Mouse (Mus musculus): ENCODE measurements around the gene Gm5244. TPM values are rescaled to one million over a fixed set of nuclear protein-coding genes. Genes with fewer than 3 reads are reported as not detected.

Gm5244 gene
- not detected for total RNA-seq (2021)

DNA sequence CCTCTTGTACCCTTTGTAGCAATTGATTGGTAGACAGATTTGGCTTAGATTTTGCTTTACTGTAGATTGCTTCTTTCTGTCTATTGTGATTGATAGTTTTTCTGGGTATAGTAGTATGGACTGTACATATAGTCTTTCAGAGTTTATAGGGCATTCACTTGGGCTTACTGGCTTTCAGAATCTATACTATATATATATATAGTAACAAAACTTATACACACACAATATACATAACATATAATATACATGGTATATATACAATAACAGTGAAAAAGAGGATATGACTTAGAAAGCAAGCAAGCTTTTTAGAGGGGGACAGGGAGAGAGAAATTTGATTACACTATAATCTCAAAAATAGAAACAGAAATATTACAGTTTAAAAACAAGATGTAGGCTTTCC lies at the start of gene Gm5244:
Gm5244 (plus strand) TSS at position 301 of the 400 bp plus-strand sequence.
- no peak for DNase-seq
- intact Hi-C loops (cut with DNase I) = no loop called here

DNA sequence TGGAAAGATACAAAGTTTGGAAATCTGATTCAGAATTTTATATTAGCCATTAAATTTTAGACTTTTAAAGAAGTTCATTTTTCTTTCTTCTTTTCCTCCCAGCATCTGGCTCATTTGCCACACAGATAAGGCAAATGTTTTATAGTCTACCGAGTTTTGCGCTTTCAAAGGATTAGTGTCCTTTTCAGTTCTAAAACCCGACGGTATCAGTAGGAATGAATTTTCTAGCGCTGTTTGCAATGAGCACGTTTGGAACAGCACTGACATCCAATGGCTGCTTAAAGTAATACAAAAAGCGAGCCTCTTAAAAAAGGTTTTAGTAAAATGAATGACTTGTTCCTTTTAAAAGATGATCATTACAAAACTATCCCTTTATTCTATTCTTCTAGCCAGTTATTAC lies 49.4 kb upstream of the Gm5244 start:
- peak in 1 of 2 experiments; percentile 12 for DNase-seq
- intact Hi-C loops (cut with DNase I) = loop anchor here (5.0 kb wide), 4 partner anchors 35 to 790 kb away; partner anchors contain the start of gene Gm4952

DNA sequence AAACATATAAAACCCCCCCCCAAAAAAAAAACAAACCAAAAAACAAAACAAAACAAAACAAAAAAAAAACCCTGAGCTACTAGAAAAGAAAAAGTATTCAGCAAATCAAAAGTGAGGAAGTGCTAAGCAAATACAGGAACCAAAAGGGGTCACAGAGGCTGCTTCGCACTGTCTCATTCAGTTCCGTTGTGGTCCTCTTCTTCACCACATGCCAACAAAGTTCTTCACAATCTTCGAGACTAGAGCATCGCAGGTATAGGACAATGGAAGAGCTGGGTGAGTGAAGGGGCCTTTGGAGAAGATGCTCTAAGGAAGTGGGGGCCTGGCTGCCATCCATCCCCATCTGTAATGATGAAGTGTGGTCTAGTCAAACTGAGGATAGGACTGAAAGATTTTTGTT lies 48.1 kb upstream of the Gm5244 start:
- intact Hi-C loops (cut with DNase I) = loop anchor here (2.0 to 5.0 kb wide), 5 partner anchors 36 to 791 kb away; partner anchors contain the start of gene Gm4952
- peak in 1 of 2 experiments; percentile 17 for DNase-seq

- intact Hi-C loops (cut with DNase I) = loop anchor here (2.0 to 5.0 kb wide), 5 partner anchors 37 to 792 kb away; partner anchors contain the start of gene Gm4952
- DNase-seq = no peak
These were observed 47.4 kb upstream of the Gm5244 start for GRCm38 (mm10) chr19:12799081-12799480.

DNA sequence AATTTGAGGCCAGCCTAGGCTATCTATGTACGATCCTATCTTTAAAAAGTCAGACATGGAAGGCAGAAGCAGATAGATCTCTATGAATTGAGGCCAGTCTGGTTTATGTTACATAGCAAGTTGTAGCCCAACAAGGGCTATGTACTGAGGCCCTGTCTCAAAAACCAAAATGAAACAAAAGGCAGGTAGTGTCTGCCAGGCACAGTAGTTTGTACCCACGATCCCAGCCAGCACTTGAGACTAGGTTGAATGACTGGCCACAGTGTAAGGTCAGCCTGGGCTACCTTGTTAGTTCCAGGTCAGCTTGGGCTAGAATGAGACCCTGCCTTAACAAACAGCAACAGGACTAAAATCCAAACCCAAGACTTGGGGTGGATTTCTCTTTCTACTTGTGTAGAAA lies 45.9 kb upstream of the Gm5244 start:
- DNase-seq = no peak
- intact Hi-C loops (cut with DNase I) = no loop called here

GRCm38 (mm10) chr19:12801046-12801445 lies 45.4 kb upstream of the Gm5244 start:
- DNase-seq = no peak
- intact Hi-C loops (cut with DNase I) = no loop called here

DNA sequence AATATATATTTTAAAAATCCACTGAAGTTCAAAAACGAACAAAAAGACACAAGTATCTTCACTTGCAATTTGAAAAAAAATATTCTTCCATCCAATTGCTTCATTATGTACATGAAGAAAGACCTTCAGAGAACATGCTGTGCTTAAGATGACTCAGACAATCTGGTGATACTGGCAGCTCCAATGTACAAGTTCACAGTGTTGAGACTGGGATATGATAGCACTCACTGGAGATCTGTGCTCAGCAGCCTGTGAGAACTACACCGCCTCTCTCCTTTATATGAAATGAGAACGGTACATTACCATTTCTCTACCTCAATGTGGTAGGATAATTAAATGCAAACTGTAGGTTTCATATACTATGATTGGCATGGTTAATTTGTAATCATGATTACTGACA lies 43.7 kb upstream of the Gm5244 start:
- DNase-seq = no peak
- intact Hi-C loops (cut with DNase I) = no loop called here

DNA sequence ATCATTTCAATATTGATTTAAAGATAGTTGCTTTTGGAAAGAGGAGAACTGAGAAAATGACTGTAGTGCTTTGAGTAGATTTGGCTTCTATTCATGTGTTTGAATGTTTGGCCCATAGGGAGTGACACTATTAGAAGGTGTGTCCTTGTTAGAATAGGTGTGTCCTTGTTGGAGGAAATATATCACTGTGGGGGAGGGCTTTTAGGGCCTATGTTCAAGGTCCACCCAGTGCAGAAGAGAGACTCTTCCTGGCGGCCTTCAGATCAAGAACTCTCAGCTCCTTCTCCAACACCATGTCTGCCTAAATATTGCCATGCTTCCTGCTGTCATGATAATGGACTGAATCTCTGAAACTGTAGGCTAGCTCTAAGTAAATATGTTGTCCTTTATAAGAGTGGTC lies 42.2 kb upstream of the Gm5244 start:
- intact Hi-C loops (cut with DNase I) = no loop called here
- no peak for DNase-seq

- DNase-seq = no peak
- intact Hi-C loops (cut with DNase I) = no loop called here
These were observed 40.8 kb upstream of the Gm5244 start for GRCm38 (mm10) chr19:12805730-12806129.

GRCm38 (mm10) chr19:12806214-12806613 lies 40.3 kb upstream of the Gm5244 start:
- intact Hi-C loops (cut with DNase I) = no loop called here
- DNase-seq = no peak

GRCm38 (mm10) chr19:12812644-12813364 lies 33.7 kb upstream of the Gm5244 start:
- intact Hi-C loops (cut with DNase I) = no loop called here
- DNase-seq = no peak

- intact Hi-C loops (cut with DNase I) = no loop called here
- no peak for DNase-seq
These were observed 32.6 kb upstream of the Gm5244 start for GRCm38 (mm10) chr19:12813883-12814282.

- intact Hi-C loops (cut with DNase I) = loop anchor here (2.0 kb wide), 1 partner anchor 226 kb away; no protein-coding TSS in a partner anchor
- no peak for DNase-seq
These were observed 28.0 kb upstream of the Gm5244 start for GRCm38 (mm10) chr19:12818507-12818906.

DNA sequence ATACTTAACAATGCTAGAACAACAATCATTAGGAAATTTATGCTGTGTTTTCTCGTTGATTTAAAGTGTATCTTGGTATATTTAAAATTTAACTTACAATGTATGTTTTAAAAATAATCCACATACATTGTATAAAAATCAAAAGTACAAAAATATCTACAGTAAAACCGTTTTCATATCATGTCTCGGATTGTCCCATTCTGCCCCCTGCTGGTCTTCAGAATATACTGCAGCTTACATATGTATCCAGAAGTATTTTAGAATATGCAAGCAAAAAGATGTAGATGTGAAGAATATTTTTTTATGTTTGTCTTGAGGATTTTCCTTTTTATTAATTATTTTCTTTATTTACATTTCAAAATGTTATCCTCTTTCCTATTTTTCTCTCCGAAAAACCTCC lies 26.1 kb upstream of the Gm5244 start:
- intact Hi-C loops (cut with DNase I) = loop anchor here (5.0 kb wide), 2 partner anchors 98 to 303 kb away; no protein-coding TSS in a partner anchor
- DNase-seq = no peak

GRCm38 (mm10) chr19:12824549-12824948 lies 21.9 kb upstream of the Gm5244 start:
- intact Hi-C loops (cut with DNase I) = loop anchor here (5.0 kb wide), 2 partner anchors 102 to 307 kb away; no protein-coding TSS in a partner anchor
- DNase-seq = no peak

- intact Hi-C loops (cut with DNase I) = no loop called here
- no peak for DNase-seq
These were observed 15.6 kb upstream of the Gm5244 start for GRCm38 (mm10) chr19:12830823-12831430.

DNA sequence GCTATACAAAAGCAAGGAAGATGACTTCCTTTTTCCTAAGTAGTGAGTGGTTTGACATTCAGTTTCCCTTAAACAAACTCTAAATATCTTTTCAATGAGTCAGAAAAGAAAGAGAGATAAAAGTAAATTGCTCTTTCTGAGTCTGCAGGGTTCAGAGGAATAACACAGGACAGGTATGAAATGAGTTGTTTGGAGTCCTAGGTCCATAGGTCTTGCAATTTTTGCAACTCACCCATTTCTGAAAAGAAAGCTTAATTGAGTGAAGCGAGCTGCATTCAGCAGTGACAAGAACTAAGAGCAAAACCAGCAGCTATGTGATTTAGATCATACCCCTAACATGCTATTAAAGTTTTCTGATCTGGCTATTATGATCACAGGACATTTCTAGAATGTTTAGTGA lies 14.9 kb upstream of the Gm5244 start:
- DNase-seq = no peak
- intact Hi-C loops (cut with DNase I) = no loop called here

GRCm38 (mm10) chr19:12833625-12834024 lies 12.9 kb upstream of the Gm5244 start:
- intact Hi-C loops (cut with DNase I) = no loop called here
- peak in 1 of 2 experiments; percentile 6 for DNase-seq

DNA sequence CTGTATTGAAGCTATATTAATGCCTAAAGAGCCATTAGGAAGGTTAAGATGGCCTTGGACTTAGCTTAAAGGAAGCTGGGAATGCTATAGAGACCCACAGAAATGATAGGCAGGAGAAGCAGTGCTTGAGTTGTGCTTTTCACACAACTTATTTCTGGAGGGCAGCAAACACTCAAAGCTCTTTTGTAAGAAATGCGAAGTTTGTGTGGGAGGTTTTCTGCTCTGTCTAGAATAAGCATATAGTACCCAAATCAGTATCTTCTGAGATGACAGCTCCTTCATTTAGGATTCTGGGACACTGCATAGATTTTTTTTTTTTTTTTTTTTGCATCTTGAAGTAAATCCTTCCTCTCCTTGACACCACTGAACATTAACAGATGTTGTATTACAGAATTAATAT lies 8.0 kb upstream of the Gm5244 start:
- DNase-seq = no peak
- intact Hi-C loops (cut with DNase I) = no loop called here

- no peak for DNase-seq
- intact Hi-C loops (cut with DNase I) = no loop called here
These were observed 10.5 kb downstream of the Gm5244 start, which contains the start of gene Olfr1444 for GRCm38 (mm10) chr19:12856983-12857382. TSS of gene Olfr1444 (plus strand) at chr19:12857283.

GRCm38 (mm10) chr19:12883555-12883954 lies 37.1 kb downstream of the Gm5244 start, which contains the start of gene Olfr1445:
TSS of gene Olfr1445 (plus strand) at chr19:12883855.
- no peak for DNase-seq
- intact Hi-C loops (cut with DNase I) = no loop called here

DNA sequence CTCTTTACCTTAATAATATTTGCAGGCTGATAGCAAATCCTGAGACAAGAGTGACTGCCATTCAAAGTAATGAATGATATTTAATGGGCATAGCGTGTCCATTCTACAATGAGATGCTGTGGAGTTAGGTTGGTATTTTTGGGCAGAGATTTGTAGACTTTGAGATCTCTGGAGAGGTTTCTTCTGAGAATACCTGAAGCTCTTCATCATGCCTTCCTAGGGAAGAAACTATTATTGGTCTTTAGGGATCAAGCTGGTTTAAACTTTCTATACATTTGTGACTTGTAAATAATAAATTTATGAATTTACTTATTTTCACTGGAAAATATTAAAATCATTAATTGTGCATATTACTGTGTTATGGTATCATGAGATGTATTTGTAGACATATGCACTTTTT lies 46.9 kb downstream of the Gm5244 start, which contains the start of gene Olfr1446:
Olfr1446 (minus strand) TSS at position 101 of the 400 bp plus-strand sequence.
- intact Hi-C loops (cut with DNase I) = no loop called here

More for the DNA sequence above, 46.9 kb downstream of the Gm5244 start, which contains the start of gene Olfr1446:
- DNase-seq = no peak

Measured in heart, postnatal 36 days (tissue).